Mouse (Mus musculus) kidney, postnatal 14 days (tissue): ENCODE measurements at regions not wholly inside any gene's neighbourhood (a gene's known extent, or its start where the extent isn't known, plus 50 kb on each side); places are given as distances from the start of the nearest gene placed in this dataset.

Experiments used
- DNase-seq: peaks from one replicate; pipeline ENCODE4 v3.0.0; 2022; ENCODE audit warnings: mixed read lengths

DNA sequence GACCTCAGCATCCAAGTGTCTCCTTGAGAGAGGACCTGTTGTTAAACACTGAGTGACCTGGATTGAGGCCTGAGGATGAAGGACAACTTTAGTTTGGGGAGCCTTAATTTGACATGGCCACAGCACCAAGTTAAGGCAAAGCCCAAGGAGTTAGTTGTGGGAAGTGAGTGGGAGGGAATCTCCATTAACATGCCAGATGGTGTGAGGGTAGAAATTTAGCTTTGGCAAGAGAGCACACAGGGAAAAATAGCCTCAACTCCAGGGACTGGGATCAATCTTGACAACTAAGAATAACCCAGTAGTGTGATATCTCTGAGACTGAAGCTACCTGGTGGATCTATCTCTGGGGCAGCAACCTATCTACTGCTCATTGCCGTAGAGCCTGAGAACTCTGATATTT is 105.4 kb downstream of the Ahr start:
- DNase-seq: no peak

DNA sequence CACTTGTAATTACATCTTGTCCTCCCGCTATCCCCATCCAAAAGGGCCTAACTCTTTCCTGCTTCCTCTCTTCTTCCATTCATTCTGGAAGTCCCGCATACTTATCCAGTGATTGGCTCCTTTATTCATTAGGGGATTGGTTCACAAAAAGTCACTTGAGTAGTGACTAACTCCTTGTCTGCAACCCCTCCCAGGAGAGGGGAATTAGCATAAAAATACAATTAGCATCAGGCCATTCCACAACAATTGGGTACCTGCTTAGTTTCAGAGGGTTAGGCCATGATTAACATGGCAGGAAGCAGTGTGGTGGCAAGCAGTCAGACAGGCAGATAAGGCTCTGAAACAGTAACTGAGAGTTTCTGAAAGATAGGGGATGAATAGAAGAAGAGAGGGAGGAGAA is 115.6 kb downstream of the Ahr start:
- no peak for DNase-seq

DNA sequence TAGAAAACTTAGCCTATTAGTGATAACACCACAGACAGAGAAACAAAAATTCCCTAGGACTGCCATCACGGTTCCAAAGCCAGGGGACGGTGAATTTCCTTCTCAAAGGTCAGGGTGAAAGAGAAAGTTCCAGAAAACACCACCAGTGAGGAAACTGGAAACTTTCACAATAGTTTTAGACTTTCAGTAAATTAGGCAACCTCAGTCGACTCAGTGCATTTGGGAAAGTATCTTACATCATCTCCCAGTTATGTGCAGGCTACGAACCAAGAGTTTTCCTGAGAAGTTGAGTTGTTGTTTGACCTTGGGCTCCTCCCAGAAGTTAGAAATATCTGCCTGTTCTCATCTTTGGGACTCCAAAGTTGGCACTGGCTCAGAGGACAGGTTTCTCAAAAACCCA is 116.9 kb downstream of the Ahr start:
- no peak for DNase-seq

DNA sequence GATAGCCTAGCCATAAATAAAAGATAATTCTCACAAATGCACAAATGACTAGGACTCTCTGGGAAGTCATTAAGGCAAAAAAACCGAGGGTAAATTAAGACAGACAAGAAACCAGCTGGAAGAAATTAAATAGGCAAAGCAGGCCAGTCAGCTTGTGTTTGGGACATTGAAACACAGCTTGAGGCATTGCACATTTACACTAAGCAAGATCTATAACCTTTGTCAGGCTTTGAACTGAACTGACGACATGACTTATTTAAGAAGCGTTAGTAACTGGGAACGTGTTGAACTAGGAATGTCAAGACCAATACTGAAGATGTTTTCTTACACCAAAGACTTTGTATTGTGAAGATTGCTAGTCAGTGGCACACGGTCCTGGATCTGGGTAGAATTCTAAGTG is 118.3 kb downstream of the Ahr start:
- DNase-seq: no peak

GRCm38 (mm10) chr12:35412715-35413114 is 122.1 kb downstream of the Ahr start:
- DNase-seq: no peak

GRCm38 (mm10) chr12:35408461-35408860 is 126.4 kb downstream of the Ahr start:
- DNase-seq: no peak

DNA sequence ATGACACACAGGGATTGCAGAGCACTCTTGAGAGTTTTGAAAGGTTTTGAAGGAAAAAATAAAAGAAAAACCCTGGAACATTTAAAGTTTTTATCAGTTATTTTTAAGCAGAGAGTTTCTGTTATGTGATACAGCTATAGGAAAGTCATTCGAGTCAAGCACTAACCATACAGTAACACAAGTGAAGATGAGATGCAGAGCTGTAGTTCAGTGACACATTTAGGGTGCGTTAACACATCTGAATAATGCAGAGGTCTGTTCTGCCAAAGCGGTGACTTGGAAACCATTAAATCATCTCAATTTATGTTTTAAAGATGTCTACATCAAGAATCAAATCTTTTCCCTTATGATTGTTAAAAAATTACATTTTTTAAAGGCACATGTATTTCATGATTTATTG is 126.8 kb downstream of the Ahr start:
- DNase-seq: no peak

- DNase-seq: no peak
These were observed 133.0 kb downstream of the Ahr start for GRCm38 (mm10) chr12:35401853-35402252.

- no peak for DNase-seq
These were observed 133.6 kb downstream of the Ahr start for GRCm38 (mm10) chr12:35401219-35401618.

GRCm38 (mm10) chr12:35395211-35395610 is 139.6 kb downstream of the Ahr start:
- no peak for DNase-seq

DNA sequence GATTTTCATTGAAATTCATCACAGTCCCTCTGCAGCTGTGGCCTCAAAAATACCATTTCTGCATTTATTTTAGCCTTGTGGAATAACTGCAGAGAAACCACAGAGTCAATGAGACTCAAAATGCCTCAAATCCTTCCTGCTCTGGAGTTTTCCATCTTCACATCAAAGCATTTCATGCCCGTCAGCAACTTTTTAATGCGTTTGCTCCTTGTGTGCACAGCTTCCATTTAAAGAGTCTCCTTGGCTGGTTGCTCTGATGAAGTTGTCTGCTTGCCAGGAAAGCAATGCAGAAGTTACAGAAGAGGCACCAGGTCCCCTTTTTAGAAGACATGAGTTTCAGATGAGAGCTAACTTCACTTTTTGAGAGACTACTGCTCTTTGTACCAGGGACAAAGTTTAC is 142.7 kb downstream of the Ahr start:
- no peak for DNase-seq

GRCm38 (mm10) chr12:35390266-35390665 is 144.6 kb downstream of the Ahr start:
- DNase-seq: no peak

GRCm38 (mm10) chr12:35389839-35390238 is 145.0 kb downstream of the Ahr start:
- DNase-seq: no peak

DNA sequence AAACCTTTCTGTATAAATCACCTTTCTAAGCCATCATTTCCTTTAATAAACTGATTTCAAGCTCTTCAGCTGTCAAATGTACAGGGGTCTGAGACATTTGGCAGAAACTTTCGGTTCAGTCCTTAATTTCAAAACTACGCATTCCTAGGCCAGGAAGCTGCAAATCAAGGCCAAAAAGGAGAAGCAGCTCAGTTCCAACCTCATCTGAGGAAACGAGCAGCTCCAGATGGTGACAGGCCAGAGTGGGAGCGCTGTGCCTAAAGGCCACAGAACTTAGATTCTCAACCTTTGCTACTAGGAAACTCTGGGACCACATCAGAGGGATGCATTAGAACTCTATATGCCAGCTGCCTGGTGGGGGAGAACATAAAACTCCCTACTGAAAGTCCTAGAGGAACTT is 150.6 kb downstream of the Ahr start:
- DNase-seq: peak; percentile 36

DNA sequence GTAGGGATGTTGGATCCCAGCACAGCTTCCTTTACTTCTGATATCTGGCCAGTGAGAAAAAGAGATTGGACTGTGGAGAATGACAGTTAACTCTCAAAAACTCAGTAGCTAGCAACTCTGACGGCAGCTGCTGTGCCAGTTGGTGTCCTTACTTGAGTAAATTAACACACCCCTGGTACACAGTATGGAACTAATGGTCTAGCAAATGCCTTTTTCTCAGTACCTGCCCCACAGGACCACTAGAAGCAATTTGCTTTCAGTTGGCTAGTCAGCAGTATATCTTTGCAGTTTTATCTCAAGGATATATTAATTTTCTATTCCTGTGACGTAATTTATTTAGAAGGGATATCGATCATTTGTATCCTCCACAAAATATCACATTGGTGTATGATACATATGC is 157.6 kb downstream of the Ahr start:
- no peak for DNase-seq

DNA sequence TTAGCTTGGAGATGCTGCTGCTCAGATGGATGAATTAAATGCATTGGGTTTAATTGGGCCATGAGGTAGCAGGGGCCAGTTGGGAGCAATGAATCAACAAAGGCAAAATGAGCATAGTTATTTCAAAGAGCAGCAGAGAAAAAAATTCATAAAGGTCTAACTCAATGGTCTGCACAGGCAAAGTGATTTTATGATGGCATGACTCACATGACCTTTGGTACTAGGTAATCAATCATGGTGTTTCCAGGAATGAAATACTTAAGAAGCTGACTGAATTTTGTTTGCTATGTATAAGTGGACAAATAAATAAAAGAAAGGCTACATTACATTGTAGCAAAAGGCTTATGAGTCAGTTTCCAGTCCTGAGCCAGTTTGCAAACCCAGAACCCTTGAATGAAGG is 158.5 kb downstream of the Ahr start:
- no peak for DNase-seq

DNA sequence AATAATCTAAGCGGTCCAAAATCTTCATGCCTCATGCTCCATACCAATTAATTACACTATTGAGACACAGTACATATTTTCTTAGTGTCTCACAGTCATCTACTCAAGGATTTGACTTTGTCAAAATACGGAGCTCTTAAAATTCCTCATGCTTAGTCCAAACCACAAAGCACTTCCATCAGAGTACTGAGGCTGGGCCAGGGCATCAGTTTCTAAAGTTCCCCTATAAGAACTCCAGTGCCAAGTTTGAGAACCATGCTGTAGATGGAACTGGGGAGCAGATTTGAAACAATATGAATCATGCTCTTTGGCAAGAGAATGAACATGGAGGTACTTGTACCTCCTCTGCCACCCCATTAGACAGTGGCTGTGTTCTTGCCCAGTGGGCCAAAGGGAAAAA is 176.9 kb downstream of the Ahr start:
- no peak for DNase-seq

- DNase-seq: no peak
These were observed 196.5 kb downstream of the Ahr start for GRCm38 (mm10) chr12:35338191-35338954.

DNA sequence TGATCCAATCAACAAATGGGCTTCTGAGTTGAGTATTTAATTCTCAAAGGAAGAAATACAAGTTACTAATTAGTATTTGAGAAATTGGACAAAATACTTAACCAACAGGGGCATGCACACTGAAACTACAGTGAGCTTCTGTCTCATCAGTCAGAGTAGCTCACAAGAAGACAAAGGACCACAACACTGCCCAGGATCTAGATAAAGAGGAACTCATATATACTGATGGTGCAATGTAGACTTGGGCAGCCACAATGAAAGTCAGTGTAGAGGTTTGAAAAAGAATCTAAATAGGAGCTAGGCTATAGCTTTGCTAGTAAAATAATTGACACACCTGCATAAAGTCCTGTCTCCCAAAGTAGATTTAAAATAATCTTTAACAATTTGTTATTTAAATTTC is 198.5 kb downstream of the Ahr start:
- DNase-seq: no peak

DNA sequence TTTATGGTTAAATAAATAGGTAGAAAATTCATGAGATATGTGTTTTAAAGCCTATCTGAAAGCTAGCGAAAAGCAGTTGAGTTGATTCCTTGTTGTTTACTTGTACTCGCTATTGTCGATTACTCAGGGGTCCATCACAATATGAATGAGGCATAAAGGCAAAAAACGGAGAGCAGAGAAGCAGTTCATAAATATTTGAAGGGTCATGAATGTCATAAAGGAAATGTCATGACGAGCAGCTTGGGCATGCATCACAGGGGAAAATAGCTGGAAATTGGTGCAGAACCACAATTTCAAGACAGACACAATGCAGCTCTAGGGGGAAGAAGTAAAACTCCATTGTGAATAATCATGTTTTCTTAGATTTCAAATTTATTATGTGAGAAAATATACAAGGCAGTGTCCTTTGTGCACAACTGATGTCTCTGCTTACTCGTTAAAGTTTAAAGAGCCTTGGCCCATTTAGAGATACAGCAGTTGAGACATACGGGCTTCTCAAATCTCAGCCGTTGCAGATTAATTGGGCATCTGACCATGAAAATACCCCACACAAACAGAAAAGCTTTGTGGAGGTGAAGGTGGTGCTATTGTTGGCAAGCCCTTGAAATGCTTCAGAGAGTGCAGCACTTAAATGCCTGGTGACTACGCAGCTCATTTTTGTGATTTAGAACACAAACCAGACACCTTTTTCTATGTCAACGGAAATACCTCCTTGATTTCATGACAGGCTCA is 200.3 kb downstream of the Ahr start:
- no peak for DNase-seq

DNA sequence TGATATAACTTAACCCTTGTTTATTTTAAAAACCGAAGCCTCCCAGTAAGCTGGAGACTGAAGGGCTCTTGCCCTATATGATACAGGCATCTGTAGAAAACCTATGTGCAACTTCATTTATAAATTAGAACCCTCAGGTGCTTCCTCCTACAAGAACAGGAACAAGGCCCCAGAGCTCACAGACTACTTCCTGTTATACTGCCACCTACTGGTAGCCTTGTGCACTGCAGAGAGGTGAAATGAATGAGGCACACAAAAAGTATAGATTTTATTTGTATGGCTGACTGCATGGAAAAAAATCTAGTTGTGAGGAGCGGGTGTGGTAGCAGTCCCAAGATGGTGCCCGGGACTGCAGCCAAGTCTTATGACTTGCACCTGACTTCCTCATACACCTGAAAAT is 203.5 kb downstream of the Ahr start:
- DNase-seq: no peak

- DNase-seq: no peak
These were observed 205.1 kb downstream of the Ahr start for GRCm38 (mm10) chr12:35329699-35330098.

GRCm38 (mm10) chr12:35319571-35319970 is 215.3 kb downstream of the Ahr start:
- no peak for DNase-seq

DNA sequence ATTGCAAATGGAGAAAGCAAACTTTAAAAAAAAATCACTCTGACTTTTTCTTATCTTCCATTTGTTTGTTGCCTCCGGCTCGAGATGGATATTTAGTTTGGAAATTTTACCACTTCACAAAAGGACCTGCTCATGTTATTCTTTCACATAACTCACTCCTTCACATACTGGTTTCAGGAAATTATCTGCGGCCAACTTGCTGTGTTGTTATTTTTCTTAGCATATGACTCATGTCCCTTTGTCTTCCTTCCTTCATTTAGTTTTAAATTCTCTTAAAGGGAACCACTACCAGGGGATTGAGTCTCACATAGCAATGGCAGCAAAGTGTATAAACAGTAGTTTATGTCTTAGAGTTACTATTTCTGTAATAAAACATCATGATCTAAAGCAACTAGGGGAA is 217.8 kb downstream of the Ahr start:
- no peak for DNase-seq

- no peak for DNase-seq
These were observed 220.8 kb downstream of the Ahr start for GRCm38 (mm10) chr12:35314035-35314434.
